Mouse (Mus musculus): ENCODE data around the gene Gm49333.

Gene Gm49333

GRCm38 (mm10) chr16:20611357-20612227, at the start of gene Gm49333, which contains the start of the genes Eef1akmt4 and Alg3:
Gm49333 (plus strand) TSS chr16:20611610.
Eef1akmt4 (plus strand) TSS chr16:20611593.
Alg3 (minus strand) TSS chr16:20611735.
- DNase-seq (ENCODE audit: low read depth) = peak; percentile 94

GRCm38 (mm10) chr16:20565075-20565474, 46.3 kb upstream of the Gm49333 start:
- no peak for DNase-seq (ENCODE audit: low read depth)

- no peak for DNase-seq (ENCODE audit: low read depth)
Measured at GRCm38 (mm10) chr16:20589366-20589938, 22.0 kb upstream of the Gm49333 start, which contains the start of gene Vwa5b2. Vwa5b2 (plus strand) TSS chr16:20589471.

- DNase-seq (ENCODE audit: low read depth) = no peak
Measured at GRCm38 (mm10) chr16:20589939-20590679, 21.3 kb upstream of the Gm49333 start.

- no peak for DNase-seq (ENCODE audit: low read depth)
Measured at GRCm38 (mm10) chr16:20590680-20591038, 20.8 kb upstream of the Gm49333 start.

GRCm38 (mm10) chr16:20591076-20591705, 20.2 kb upstream of the Gm49333 start:
- no peak for DNase-seq (ENCODE audit: low read depth)

GRCm38 (mm10) chr16:20595060-20595673, 16.2 kb upstream of the Gm49333 start:
- peak; percentile 65 for DNase-seq (ENCODE audit: low read depth)

- DNase-seq (ENCODE audit: low read depth) = no peak
Measured at GRCm38 (mm10) chr16:20595737-20596136, 15.7 kb upstream of the Gm49333 start.

GRCm38 (mm10) chr16:20596687-20597441, 14.5 kb upstream of the Gm49333 start:
- DNase-seq (ENCODE audit: low read depth) = no peak

- DNase-seq (ENCODE audit: low read depth) = no peak
Measured at GRCm38 (mm10) chr16:20600511-20600910, 10.9 kb upstream of the Gm49333 start.

GRCm38 (mm10) chr16:20604705-20605104, 6.7 kb upstream of the Gm49333 start:
- DNase-seq (ENCODE audit: low read depth) = no peak

GRCm38 (mm10) chr16:20610501-20611356, 681 bp upstream of the Gm49333 start:
- peak; percentile 83 for DNase-seq (ENCODE audit: low read depth)

- no peak for DNase-seq (ENCODE audit: low read depth)
Measured at GRCm38 (mm10) chr16:20619541-20620398, 8.4 kb downstream of the Gm49333 start.

GRCm38 (mm10) chr16:20620399-20620735, 9.0 kb downstream of the Gm49333 start:
- DNase-seq (ENCODE audit: low read depth) = no peak

GRCm38 (mm10) chr16:20620751-20621190, 9.4 kb downstream of the Gm49333 start:
- no peak for DNase-seq (ENCODE audit: low read depth)

- no peak for DNase-seq (ENCODE audit: low read depth)
Measured at GRCm38 (mm10) chr16:20621191-20621990, 10.0 kb downstream of the Gm49333 start, which contains the start of gene Camk2n2. Camk2n2 (minus strand) TSS chr16:20621287.

GRCm38 (mm10) chr16:20621991-20622685, 10.7 kb downstream of the Gm49333 start:
- DNase-seq (ENCODE audit: low read depth) = no peak
